Mouse (Mus musculus) midbrain, embryonic 12.5 days (tissue): ENCODE data around the gene Zfp366. TPM values are rescaled to one million over a fixed set of nuclear protein-coding genes. Genes with fewer than 3 reads are reported as not detected.

Experiments used
- ATAC-seq: fragments of 200-750 bp; cut with Nextera tagmentation; 2 replicates; pipeline ENCODE4 v1.8.0; 2017; ENCODE audit warnings: low read depth, moderate TSS enrichment, moderate library complexity; ENCODE audit not compliant: low FRiP score
- H3K27ac ChIP-seq: fragments of 300-500 bp; sonication (generic); replicated peaks from 2 replicates; pipeline ENCODE4 v1.5.1; 2016; ENCODE audit warnings: mild to moderate bottlenecking
- H3K27me3 ChIP-seq: fragments of 300-500 bp; sonication (generic); 2 replicates; pipeline ENCODE4 v1.6.1; 2016; ENCODE audit warnings: mild to moderate bottlenecking
- H3K36me3 ChIP-seq: fragments of 300-500 bp; sonication (generic); 2 replicates; pipeline ENCODE4 v1.6.1; 2016
- H3K4me1 ChIP-seq: fragments of 300-500 bp; sonication (generic); 2 replicates; pipeline ENCODE4 v1.6.1; 2016
- H3K4me2 ChIP-seq: fragments of 300-500 bp; sonication (generic); replicated peaks from 2 replicates; pipeline ENCODE4 v1.6.1; 2016; ENCODE audit warnings: mild to moderate bottlenecking, moderate library complexity
- H3K4me3 ChIP-seq: fragments of 300-500 bp; sonication (generic); 2 replicates; pipeline ENCODE4 v1.5.1; 2016; ENCODE audit warnings: mild to moderate bottlenecking
- H3K9ac ChIP-seq: fragments of 300-500 bp; sonication (generic); replicated peaks from 2 replicates; pipeline ENCODE4 v1.6.1; 2016; ENCODE audit warnings: mild to moderate bottlenecking, moderate library complexity
- H3K9me3 ChIP-seq: fragments of 300-500 bp; sonication (generic); 2 replicates; pipeline ENCODE4 v1.6.1; 2016; ENCODE audit warnings: mild to moderate bottlenecking
- WGBS: fragments of 180-500 bp; shearing (Covaris S2); methylation state at CpG from one replicate; pipeline ENCODE4 v1.1.7; 2016; 5-methylcytosine and 5-hydroxymethylcytosine counted together
- polyA plus RNA-seq: library from polyadenylated mRNA; unstranded; fragments of >200 nt; fragmentation: Nextera tagmentation; extraction: Ambion mirVana; gene quantifications from 2 replicates; pipeline ENCODE4 v1.2.1, GENCODE M21; 2016

The Zfp366 gene
- polyA plus RNA-seq, 1 experiment from 2014 or later: 0.55 TPM

- Histone ChIP-seq H3K27ac (no peak overlapping the region), H3K4me3 (no peak overlapping the region), H3K27me3 (no peaks in the 10 kb centered on the region), H3K4me1 (0 out of 2 replicates have a peak, but pooled peaks cover 3% of the 10 kb centered on the region), H3K4me2 (no peak overlapping the region), H3K9ac (no peak overlapping the region), H3K36me3 (no peaks in the 10 kb centered on the region), H3K9me3 (no peaks in the 10 kb centered on the region)
- 75% methylated on average over 3 of the region's 3 CpGs for WGBS
- no peak for ATAC-seq
Observed at GRCm38 (mm10) chr13:99233333-99233732, 48.7 kb downstream of the Zfp366 start.

- WGBS: 87% methylated on average over 10 of the region's 10 CpGs
- peaks cover 9% of the 10 kb centered on the region for H3K4me1 ChIP-seq
Observed at GRCm38 (mm10) chr13:99233956-99234355, 49.3 kb downstream of the Zfp366 start.

DNA sequence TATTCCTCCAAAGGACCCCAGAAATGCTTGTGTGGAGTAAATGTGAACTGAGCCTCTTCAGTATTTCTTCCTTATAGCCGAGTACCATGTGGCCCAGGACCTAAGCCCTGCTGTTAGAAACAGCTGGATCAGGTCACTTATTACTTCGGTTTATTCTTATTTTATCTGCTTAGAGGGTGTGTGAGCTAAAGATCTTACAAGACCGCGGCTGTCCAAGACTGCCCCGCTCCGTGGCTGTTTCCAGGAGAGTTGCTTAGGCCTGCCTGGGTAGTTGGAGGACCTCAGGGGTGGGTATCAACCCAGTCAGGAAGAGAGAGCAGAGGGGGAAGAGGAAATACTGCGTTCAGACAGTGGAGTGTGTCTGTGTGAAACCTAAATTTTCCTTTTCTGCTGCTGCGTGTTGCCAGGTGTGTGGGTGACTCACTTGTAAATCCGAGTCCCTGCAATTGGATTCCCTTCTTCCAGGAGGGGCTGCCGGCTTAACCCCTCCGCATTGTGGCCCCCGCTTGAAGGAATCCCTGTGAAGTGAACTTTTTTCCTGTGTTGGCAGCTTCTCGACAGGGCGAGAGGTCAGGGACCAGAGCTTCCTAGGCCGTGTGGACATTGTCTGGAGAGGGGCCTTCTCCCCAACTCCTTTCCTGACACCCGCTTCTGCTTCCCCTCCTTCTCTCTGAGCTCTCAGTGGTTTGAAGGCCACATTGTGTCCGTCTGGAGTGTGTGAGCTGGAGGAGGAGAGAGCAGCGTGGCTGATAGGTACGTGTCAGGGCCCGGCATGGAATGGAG is 51.0 kb downstream of the Zfp366 start:
- 78% methylated on average over 20 of the region's 20 CpGs for WGBS
- Histone ChIP-seq H3K27ac (no peak overlapping the region), H3K9ac (no peak overlapping the region), H3K27me3 (no peaks in the 10 kb centered on the region), H3K4me3 (no peak overlapping the region), H3K4me2 (no peak overlapping the region), H3K36me3 (no peaks in the 10 kb centered on the region), H3K4me1 (peaks cover 12% of the 10 kb centered on the region), H3K9me3 (no peaks in the 10 kb centered on the region)
- ATAC-seq: no peak

More at GRCm38 (mm10) chr13:99233956-99234355, 49.3 kb downstream of the Zfp366 start:
- no peaks in the 10 kb centered on the region for H3K36me3 ChIP-seq
- H3K9ac ChIP-seq: no peak overlapping the region
- no peak overlapping the region for H3K4me2 ChIP-seq
- H3K4me3 ChIP-seq: no peak overlapping the region
- no peaks in the 10 kb centered on the region for H3K9me3 ChIP-seq
- ATAC-seq: no peak
- no peak overlapping the region for H3K27ac ChIP-seq
- no peaks in the 10 kb centered on the region for H3K27me3 ChIP-seq

- WGBS: 88% methylated on average over 2 of the region's 2 CpGs
- H3K4me2 ChIP-seq: no peak overlapping the region
- no peaks in the 10 kb centered on the region for H3K27me3 ChIP-seq
- ATAC-seq: no peak
- no peaks in the 10 kb centered on the region for H3K36me3 ChIP-seq
- peaks cover 12% of the 10 kb centered on the region for H3K4me1 ChIP-seq
- no peaks in the 10 kb centered on the region for H3K9me3 ChIP-seq
- no peak overlapping the region for H3K27ac ChIP-seq
- H3K9ac ChIP-seq: no peak overlapping the region
- no peak overlapping the region for H3K4me3 ChIP-seq
Observed at GRCm38 (mm10) chr13:99236222-99236621, 51.6 kb downstream of the Zfp366 start.

- no peaks in the 10 kb centered on the region for H3K27me3 ChIP-seq
- no peak overlapping the region for H3K4me3 ChIP-seq
- no peak overlapping the region for H3K27ac ChIP-seq
- no peaks in the 10 kb centered on the region for H3K36me3 ChIP-seq
- no peaks in the 10 kb centered on the region for H3K9me3 ChIP-seq
- ATAC-seq: no peak
- 92% methylated on average over 5 of the region's 5 CpGs for WGBS
- peaks cover 12% of the 10 kb centered on the region for H3K4me1 ChIP-seq
- no peak overlapping the region for H3K4me2 ChIP-seq
- no peak overlapping the region for H3K9ac ChIP-seq
Observed at GRCm38 (mm10) chr13:99237122-99237521, 52.5 kb downstream of the Zfp366 start.

- Histone ChIP-seq H3K36me3 (no peaks in the 10 kb centered on the region), H3K27ac (no peak overlapping the region), H3K27me3 (no peaks in the 10 kb centered on the region), H3K9ac (no peak overlapping the region), H3K9me3 (no peaks in the 10 kb centered on the region), H3K4me2 (no peak overlapping the region), H3K4me3 (no peak overlapping the region), H3K4me1 (peaks cover 12% of the 10 kb centered on the region)
- ATAC-seq: no peak
- 62% methylated on average over 1 of the region's 1 CpGs for WGBS
Observed at GRCm38 (mm10) chr13:99237841-99238216, 53.2 kb downstream of the Zfp366 start.

- Histone ChIP-seq H3K4me1 (peaks cover 12% of the 10 kb centered on the region), H3K27ac (no peak overlapping the region), H3K36me3 (no peaks in the 10 kb centered on the region), H3K9me3 (no peaks in the 10 kb centered on the region), H3K27me3 (no peaks in the 10 kb centered on the region), H3K4me3 (no peak overlapping the region), H3K9ac (no peak overlapping the region), H3K4me2 (no peak overlapping the region)
- no peak for ATAC-seq
- WGBS: 68% methylated on average over 10 of the region's 10 CpGs
Observed at GRCm38 (mm10) chr13:99238217-99239160, 53.9 kb downstream of the Zfp366 start.

DNA sequence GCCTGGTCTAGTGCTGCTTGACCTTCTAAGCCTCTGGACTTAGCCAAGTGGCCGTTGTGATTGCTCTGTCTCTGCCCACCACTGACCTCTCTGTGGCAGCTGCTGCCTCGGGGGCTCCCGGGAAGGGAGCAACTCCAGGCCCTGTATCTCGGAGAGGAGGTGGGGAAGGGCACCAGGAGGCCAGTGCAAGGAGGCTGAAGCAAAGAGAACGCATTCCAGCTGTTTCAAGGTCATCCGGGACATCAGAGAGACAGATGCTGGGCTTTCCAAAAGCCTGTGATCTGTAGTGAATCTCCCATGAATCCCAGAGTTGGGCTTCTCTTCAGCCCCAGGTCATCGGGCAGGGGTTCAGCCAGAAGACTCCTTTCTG is 54.5 kb downstream of the Zfp366 start:
- Histone ChIP-seq H3K27me3 (no peaks in the 10 kb centered on the region), H3K4me3 (no peak overlapping the region), H3K36me3 (no peaks in the 10 kb centered on the region), H3K27ac (0 out of 2 replicates have a peak overlapping the region, but pooled peaks have one; percentile 11), H3K9me3 (no peaks in the 10 kb centered on the region), H3K9ac (no peak overlapping the region), H3K4me2 (no peak overlapping the region), H3K4me1 (peaks cover 12% of the 10 kb centered on the region)
- 31% methylated on average over 7 of the region's 7 CpGs for WGBS
- ATAC-seq: no peak

DNA sequence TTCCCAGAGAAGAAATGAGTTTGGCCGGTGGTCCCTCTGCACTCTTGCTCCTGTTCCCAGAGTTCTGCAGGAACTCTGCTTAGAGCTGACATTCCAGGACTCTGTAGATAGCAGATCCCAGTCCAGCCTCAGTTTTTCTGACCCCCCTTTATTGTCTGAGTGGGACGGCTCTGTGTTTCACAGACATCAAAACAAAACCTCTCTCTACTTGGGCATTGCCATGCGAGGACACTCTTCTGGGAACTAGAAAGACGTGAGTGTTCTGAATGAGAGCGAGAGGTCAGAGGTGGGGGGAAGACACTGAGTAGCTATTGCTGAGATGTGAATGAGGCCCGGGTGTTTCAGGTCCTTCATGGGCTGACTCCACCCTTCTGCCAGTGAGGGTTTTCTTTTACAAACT is 55.1 kb downstream of the Zfp366 start:
- Histone ChIP-seq H3K4me3 (no peak overlapping the region), H3K4me2 (no peak overlapping the region), H3K27ac (no peak overlapping the region), H3K9ac (no peak overlapping the region), H3K27me3 (no peaks in the 10 kb centered on the region), H3K4me1 (peaks cover 12% of the 10 kb centered on the region), H3K36me3 (no peaks in the 10 kb centered on the region), H3K9me3 (no peaks in the 10 kb centered on the region)
- WGBS: 22% methylated on average over 6 of the region's 6 CpGs
- no peak for ATAC-seq

- Histone ChIP-seq H3K4me3 (no peak overlapping the region), H3K4me1 (peaks cover 12% of the 10 kb centered on the region), H3K36me3 (no peaks in the 10 kb centered on the region), H3K27ac (no peak overlapping the region), H3K4me2 (no peak overlapping the region), H3K9ac (no peak overlapping the region), H3K27me3 (no peaks in the 10 kb centered on the region), H3K9me3 (no peaks in the 10 kb centered on the region)
- no peak for ATAC-seq
- 84% methylated on average over 3 of the region's 3 CpGs for WGBS
Observed at GRCm38 (mm10) chr13:99241984-99242383, 57.4 kb downstream of the Zfp366 start.

- Histone ChIP-seq H3K9me3 (no peaks in the 10 kb centered on the region), H3K27ac (no peak overlapping the region), H3K4me3 (no peak overlapping the region), H3K4me1 (peaks cover 12% of the 10 kb centered on the region), H3K36me3 (no peaks in the 10 kb centered on the region), H3K4me2 (no peak overlapping the region), H3K27me3 (no peaks in the 10 kb centered on the region), H3K9ac (no peak overlapping the region)
- WGBS: 66% methylated on average over 4 of the region's 4 CpGs
- ATAC-seq: no peak
Observed at GRCm38 (mm10) chr13:99242895-99243294, 58.3 kb downstream of the Zfp366 start.

DNA sequence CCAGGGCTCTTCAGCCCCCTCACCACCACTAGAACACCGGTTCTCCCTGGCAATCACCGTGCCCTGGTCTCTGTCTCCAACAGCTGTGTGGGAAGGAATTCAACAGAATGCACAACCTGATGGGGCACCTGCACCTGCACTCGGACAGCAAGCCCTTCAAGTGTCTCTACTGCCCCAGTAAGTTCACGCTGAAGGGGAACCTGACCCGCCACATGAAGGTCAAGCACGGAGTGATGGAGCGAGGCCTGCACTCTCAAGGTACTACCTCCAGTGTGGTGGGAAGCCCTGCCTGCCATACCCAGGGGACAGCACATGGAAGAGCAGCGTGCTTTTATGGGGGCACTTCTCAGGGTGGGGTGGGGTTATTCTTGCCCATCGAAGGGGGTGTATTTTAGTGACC is 59.2 kb downstream of the Zfp366 start:
- no peak overlapping the region for H3K9ac ChIP-seq
- H3K27ac ChIP-seq: no peak overlapping the region
- no peak for ATAC-seq
- H3K9me3 ChIP-seq: no peaks in the 10 kb centered on the region
- no peaks in the 10 kb centered on the region for H3K27me3 ChIP-seq
- H3K4me2 ChIP-seq: no peak overlapping the region
- H3K4me1 ChIP-seq: peaks cover 5% of the 10 kb centered on the region
- no peaks in the 10 kb centered on the region for H3K36me3 ChIP-seq
- H3K4me3 ChIP-seq: no peak overlapping the region
- WGBS: 92% methylated on average over 9 of the region's 9 CpGs
